Mouse (Mus musculus) megakaryocyte, embryonic 14.5 days (primary cell): Measurements from ENCODE around the gene Sept8. TPM values are rescaled to one million over a fixed set of nuclear protein-coding genes. Genes with fewer than 3 reads are reported as not detected.
"Not testable (repeated sequence)": the region's sequence is repeated elsewhere in the genome, so short reads cannot be mapped to it uniquely, and the experiment has no call there.

Experiments
- H3K27me3 ChIP-seq: replicated peaks from 2 replicates; pipeline ENCODE3; 2012; ENCODE audit warnings: inconsistent platforms
- H3K36me3 ChIP-seq: replicated peaks from 2 replicates; pipeline ENCODE3; 2012; ENCODE audit warnings: low read length, inconsistent platforms, mixed read lengths
- H3K4me1 ChIP-seq: 2 replicates; pipeline ENCODE4 v1.6.1; 2012; ENCODE audit warnings: inconsistent platforms
- H3K4me3 ChIP-seq: replicated peaks from 2 replicates; pipeline ENCODE3; 2012; ENCODE audit warnings: moderate library complexity, mild to moderate bottlenecking, inconsistent platforms
- H3K9me3 ChIP-seq: 2 replicates; pipeline ENCODE4 v1.6.1; 2012; ENCODE audit warnings: inconsistent platforms
- FLI1 ChIP-seq: IDR thresholded peaks from 2 replicates; pipeline ENCODE4 v1.6.1; 2012; ENCODE audit warnings: low read length, inconsistent platforms, mixed read lengths
- GATA1 ChIP-seq: IDR thresholded peaks from 3 replicates; pipeline ENCODE4 v1.6.1; 2012; ENCODE audit warnings: mixed read lengths, low read length, inconsistent platforms, borderline replicate concordance
- polyA plus RNA-seq: library from polyadenylated mRNA; stranded (reverse); fragments of >175 nt; gene quantifications from 2 replicates; pipeline ENCODE4 v1.2.3, GENCODE M21; 2012; ENCODE audit warnings: low replicate concordance; ENCODE audit not compliant: insufficient read depth

Gene Sept8
- polyA plus RNA-seq, 1 experiment: 26.6 TPM

DNA sequence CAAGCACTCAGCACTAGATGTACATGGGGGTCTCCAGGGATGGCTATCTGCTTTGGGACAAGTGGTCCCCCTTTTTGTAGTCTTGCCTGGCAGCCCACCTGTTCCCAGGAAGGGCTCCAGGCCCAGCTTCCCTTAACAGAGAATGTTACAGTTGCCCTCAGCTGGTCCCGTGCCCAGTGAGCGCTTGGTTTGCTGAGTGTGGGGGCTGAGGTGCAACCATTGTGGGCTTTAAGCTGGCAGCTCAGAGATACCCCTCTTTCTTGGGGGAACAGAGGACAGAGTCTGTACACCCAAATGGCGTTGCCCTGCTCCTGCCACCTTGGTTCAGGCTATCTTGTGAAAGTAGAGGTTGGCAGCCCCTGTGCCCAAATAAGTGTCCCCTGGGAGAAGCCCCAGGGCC, 21.3 kb downstream of the Sept8 start:
- Histone ChIP-seq H3K4me1 (peaks cover 13% of the 10 kb centered on the region), H3K27me3 (no peaks in the 10 kb centered on the region), H3K36me3 (peaks cover 90% of the 10 kb centered on the region), H3K4me3 (no peak overlapping the region), H3K9me3 (no peaks in the 10 kb centered on the region)
- TF ChIP-seq GATA1 (no peak), FLI1 (no peak)

DNA sequence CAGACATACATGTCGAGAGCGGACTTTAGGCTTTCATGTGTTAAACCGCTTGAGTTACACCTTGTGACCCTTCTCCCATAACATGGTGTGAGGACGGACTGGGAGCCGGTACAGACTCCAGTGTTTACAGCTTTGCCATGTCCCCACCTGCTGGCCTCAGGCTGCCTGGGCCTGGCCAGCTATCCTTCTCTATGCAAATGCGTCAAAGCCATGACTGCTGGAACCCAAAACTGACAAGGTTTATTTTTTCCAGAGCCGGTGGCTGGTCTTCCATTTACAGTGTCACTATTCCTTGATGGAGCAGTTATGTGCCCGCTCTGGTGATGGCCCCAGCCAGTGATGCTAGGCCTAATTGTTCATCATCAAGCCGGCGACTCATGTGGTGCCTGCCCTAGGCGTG, 22.2 kb downstream of the Sept8 start:
- Histone ChIP-seq H3K4me1 (peaks cover 13% of the 10 kb centered on the region), H3K4me3 (no peak overlapping the region), H3K9me3 (no peaks in the 10 kb centered on the region), H3K36me3 (peaks cover 86% of the 10 kb centered on the region), H3K27me3 (no peaks in the 10 kb centered on the region)
- TF ChIP-seq GATA1: no peak
- TF ChIP-seq FLI1: no peak

DNA sequence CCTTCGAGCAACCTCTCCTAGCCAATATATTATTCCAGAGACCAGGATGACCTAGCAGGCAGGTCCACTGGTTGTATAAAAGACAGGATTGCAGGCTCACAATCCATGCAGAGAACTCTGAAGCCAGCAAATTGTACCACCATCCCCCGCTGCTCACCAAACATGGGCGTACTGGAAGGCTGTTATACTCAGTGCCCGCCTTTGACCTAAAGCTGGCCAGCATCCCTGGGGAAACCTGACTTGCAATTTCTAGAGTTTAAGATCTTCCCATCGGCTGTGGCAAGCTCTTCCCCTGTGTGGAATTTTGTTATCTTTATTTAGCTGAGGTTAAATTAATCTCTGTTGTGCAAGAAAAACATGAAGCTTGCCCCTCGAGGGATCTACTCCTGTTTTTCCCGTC, 24.0 kb downstream of the Sept8 start:
- Histone ChIP-seq H3K36me3 (peaks cover 83% of the 10 kb centered on the region), H3K4me1 (peaks cover 20% of the 10 kb centered on the region), H3K9me3 (no peaks in the 10 kb centered on the region), H3K4me3 (no peak overlapping the region), H3K27me3 (no peaks in the 10 kb centered on the region)
- no peak for TF ChIP-seq GATA1
- no peak for TF ChIP-seq FLI1

DNA sequence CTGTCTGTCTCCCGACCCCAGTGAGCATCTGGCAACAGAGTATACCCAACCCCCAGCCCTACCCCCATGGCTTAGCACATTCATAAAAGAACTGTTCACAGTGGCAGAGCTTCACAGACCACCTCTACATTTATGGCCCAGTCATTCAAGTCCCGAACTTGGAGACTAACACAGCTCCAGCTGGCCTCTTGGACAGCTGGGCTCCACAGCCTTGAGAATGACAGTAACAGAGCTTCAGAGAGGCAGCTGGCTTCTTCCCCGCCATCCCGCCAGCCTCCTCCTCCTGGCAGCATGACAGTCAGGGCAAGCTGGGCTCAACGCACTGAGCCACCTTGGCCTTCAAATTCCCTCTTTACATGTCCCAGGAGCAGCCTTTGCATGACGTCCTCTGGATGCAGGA, 27.2 kb downstream of the Sept8 start:
- H3K4me1 ChIP-seq: peaks cover 20% of the 10 kb centered on the region
- TF ChIP-seq GATA1 (no peak), FLI1 (no peak)
- peaks cover 4% of the 10 kb centered on the region; the same call in 1 of the 2 replicates for H3K9me3 ChIP-seq

DNA sequence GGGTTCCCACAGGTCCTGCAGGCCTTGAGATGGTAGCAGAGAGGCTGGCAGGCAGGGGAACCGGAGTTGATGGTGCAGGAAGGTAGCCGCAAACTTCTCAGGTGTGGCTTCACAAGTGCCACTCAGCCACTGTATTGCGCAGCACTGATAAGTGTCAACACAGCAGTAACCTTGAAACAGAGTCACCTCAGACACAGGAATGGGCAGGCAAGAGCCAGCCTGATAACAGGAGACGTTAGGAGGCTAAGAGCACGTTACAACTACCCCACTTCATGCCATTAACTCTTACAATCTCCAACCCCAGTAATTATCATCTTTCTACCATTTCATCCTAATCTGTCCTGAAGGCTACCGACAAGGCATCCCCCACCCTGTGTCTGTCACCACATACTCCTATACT, 28.5 kb downstream of the Sept8 start:
- peaks cover 2% of the 10 kb centered on the region for H3K27me3 ChIP-seq
- H3K4me1 ChIP-seq: peaks cover 14% of the 10 kb centered on the region
- TF ChIP-seq FLI1: no peak
- no peak overlapping the region for H3K4me3 ChIP-seq
- peaks cover 11% of the 10 kb centered on the region; the same call in 1 of the 2 replicates for H3K9me3 ChIP-seq
- peaks cover 54% of the 10 kb centered on the region for H3K36me3 ChIP-seq

More for the DNA sequence above, 27.2 kb downstream of the Sept8 start:
- H3K36me3 ChIP-seq: peaks cover 67% of the 10 kb centered on the region
- H3K27me3 ChIP-seq: no peaks in the 10 kb centered on the region
- H3K4me3 ChIP-seq: no peak overlapping the region

DNA sequence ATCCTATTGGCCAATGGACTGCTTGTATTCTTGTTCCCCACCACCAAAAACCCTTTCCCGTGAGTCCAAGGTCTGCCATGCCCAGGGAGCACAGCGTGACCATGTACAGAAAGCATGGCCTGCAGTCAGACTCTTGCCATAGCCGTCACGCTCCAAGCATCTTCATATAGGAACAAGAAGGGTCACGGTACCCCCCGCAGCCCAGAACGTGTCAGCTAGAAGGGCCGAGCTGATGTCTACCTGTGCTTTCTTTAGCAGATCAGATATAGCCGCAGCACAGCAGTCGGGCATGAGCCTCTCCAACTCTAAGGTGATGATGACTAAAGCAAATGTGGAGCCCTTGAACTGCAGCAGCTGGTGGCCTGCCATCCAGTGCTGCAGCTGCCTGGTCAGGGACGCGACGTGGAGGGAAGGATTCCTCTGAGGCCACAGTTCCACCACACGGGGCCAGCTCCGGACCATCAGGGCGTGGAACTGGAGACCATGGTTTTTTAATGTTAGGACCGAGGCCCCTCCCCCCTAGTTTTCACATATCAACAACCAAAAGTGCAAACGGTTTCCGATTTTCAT, 29.1 kb downstream of the Sept8 start:
- Histone ChIP-seq H3K4me1 (peaks cover 8% of the 10 kb centered on the region; the same call in 1 of the 2 replicates), H3K9me3 (peaks cover 15% of the 10 kb centered on the region), H3K4me3 (no peak overlapping the region), H3K27me3 (peaks cover 2% of the 10 kb centered on the region), H3K36me3 (peaks cover 49% of the 10 kb centered on the region)
- no peak for TF ChIP-seq GATA1
- TF ChIP-seq FLI1: no peak

DNA sequence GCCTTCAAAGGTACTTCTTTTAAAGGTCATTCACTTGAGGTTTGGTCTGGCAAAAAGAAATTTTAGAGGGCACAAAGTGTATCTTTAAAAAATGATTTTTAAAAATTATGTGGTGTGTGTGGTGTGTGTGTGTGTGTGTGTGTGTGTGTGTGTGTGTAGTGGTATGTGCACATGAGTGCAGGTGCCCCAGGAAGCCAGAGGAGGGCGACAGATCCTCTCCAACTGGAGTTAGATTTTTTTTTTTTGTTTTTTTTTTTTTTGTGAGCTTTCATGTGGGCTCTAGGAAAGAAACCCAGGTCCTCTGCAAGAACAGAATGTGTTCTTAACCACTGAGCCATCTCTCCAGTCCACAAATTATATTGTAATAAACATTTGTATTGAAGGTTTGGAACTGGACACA, 31.7 kb downstream of the Sept8 start:
- H3K36me3 ChIP-seq: peaks cover 26% of the 10 kb centered on the region
- H3K4me1 ChIP-seq: 0 out of 2 replicates have a peak, but pooled peaks cover 7% of the 10 kb centered on the region
- H3K9me3 ChIP-seq: peaks cover 19% of the 10 kb centered on the region
- TF ChIP-seq FLI1 (no peak), GATA1 (no peak)
- H3K4me3 ChIP-seq: no peak overlapping the region
- peaks cover 2% of the 10 kb centered on the region for H3K27me3 ChIP-seq

DNA sequence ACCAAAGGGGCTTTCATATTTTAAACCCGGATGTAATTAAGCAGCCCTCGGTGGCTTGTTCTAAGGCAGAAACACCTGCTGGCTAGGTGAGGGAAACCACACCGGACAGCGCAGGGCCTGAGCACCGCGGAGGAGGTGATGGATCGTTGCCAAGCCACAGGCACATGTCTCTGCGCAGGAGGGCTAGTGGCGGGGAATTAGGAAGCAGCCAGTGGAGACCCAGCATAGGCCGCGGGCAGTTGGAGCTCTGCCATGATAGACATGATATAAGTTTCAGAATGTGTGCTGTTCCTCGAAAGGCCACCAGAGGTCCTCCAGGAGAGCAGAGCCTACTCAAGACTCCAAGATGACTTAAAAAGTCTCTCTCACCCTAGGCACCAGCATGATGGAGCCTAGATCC, 32.7 kb downstream of the Sept8 start:
- Histone ChIP-seq H3K4me1 (0 out of 2 replicates have a peak, but pooled peaks cover 3% of the 10 kb centered on the region), H3K9me3 (peaks cover 19% of the 10 kb centered on the region), H3K4me3 (no peak overlapping the region), H3K27me3 (peaks cover 2% of the 10 kb centered on the region), H3K36me3 (peaks cover 20% of the 10 kb centered on the region)
- TF ChIP-seq FLI1 (no peak), GATA1 (no peak)

DNA sequence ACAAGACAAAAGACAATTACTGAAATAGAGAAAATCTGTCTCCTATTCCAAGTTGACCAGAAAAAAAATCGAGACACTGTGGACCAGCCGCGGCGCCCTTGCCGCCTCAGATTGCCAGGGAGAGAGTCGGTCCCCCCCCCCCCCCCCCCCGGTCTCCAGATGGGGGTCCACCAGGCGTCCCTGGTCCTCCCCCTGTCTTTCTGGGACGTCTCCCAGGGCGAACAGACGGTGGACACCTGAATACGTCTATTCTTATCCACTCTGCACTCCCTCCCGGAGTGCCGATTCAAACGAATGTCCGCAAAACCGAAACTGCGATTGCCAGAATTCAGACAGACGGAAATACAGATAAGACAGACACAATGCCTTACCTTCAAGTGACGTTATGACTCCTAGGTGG, 37.5 kb downstream of the Sept8 start:
- H3K4me3 ChIP-seq, H3K36me3 ChIP-seq, H3K4me1 ChIP-seq: not testable (repeated sequence)

DNA sequence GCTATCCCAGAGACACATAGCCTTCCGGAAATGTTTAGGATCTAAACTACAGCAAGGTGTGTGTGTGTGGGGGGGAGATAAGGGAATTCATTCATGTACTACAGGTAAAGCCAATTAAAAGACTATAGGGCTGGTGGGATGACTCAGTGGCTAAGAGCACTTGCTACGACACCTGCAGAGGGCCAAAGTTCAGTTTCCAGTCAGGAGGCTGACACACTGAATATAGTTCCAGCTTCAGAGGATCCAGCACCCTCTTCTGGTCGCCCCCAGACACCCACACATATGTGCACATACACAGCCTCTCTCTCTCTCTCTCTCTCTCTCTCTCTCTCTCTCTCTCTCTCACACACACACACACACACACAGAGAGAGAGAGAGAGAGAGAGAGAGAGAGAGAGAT, 38.9 kb downstream of the Sept8 start:
- not testable (repeated sequence) for H3K9me3 ChIP-seq, H3K27me3 ChIP-seq, H3K36me3 ChIP-seq, H3K4me3 ChIP-seq, H3K4me1 ChIP-seq

More for the DNA sequence above, 37.5 kb downstream of the Sept8 start:
- H3K27me3 ChIP-seq: not testable (repeated sequence)
- H3K9me3 ChIP-seq: peaks cover 14% of the 10 kb centered on the region

DNA sequence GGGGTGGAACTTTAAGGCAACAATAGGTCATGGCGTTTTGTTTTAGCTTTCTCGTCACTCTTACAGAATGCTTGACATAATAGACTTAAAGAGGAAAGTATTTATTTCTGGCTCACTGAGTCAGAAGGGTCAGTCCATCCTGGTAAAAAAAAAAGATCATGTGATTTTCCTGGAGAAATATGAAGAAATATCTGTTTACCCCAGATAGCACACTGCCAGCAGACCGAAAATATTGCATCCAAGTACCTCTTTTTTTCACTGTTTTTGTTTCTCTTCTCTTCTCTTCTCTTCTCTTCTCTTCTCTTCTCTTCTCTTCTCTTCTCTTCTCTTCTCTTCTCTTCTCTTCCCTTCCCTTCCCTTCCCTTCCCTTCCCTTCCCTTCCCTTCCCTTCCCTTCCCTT, 40.9 kb downstream of the Sept8 start:
- not testable (repeated sequence) for H3K36me3 ChIP-seq, H3K9me3 ChIP-seq, H3K4me3 ChIP-seq, H3K27me3 ChIP-seq
- H3K4me1 ChIP-seq: peaks cover 17% of the 10 kb centered on the region
